Mouse (Mus musculus): ENCODE measurements around the gene Mef2d. TPM values are rescaled to one million over a fixed set of nuclear protein-coding genes. Genes with fewer than 3 reads are reported as not detected.

The Mef2d gene
- polyA plus RNA-seq, 1 experiment, result 49.1 TPM

- TF ChIP-seq POLR2A (IDR thresholded peaks at IDR 0.05; ENCODE audit: low read depth, low read length) (no peak), CTCF (IDR thresholded peaks at IDR 0.05; ENCODE audit: borderline replicate concordance, insufficient read depth, low read length) (no peak)
- H3K4me1 ChIP-seq (ENCODE audit: control insufficient read depth, insufficient read depth, low read length), result peaks cover 7% of the 10 kb centered on the region
- H3K27ac ChIP-seq (ENCODE audit: insufficient read depth, low read length), result no peak overlapping the region
- no peak overlapping the region for H3K4me3 ChIP-seq (ENCODE audit: insufficient read depth, low read length)
Observed at GRCm38 (mm10) chr3:88210918-88211317, 68.7 kb downstream of the Mef2d start.

- Histone ChIP-seq H3K4me3 (ENCODE audit: insufficient read depth, low read length) (no peak overlapping the region), H3K27ac (ENCODE audit: insufficient read depth, low read length) (no peak overlapping the region), H3K4me1 (ENCODE audit: control insufficient read depth, insufficient read depth, low read length) (peaks cover 7% of the 10 kb centered on the region)
- TF ChIP-seq CTCF (IDR thresholded peaks at IDR 0.05; ENCODE audit: borderline replicate concordance, insufficient read depth, low read length) (no peak), POLR2A (IDR thresholded peaks at IDR 0.05; ENCODE audit: low read depth, low read length) (no peak)
Observed at GRCm38 (mm10) chr3:88212356-88212755, 70.2 kb downstream of the Mef2d start.

- peaks cover 7% of the 10 kb centered on the region for H3K4me1 ChIP-seq (ENCODE audit: control insufficient read depth, insufficient read depth, low read length)
- TF ChIP-seq CTCF (IDR thresholded peaks at IDR 0.05; ENCODE audit: borderline replicate concordance, insufficient read depth, low read length) (no peak), POLR2A (IDR thresholded peaks at IDR 0.05; ENCODE audit: low read depth, low read length) (no peak)
- no peak overlapping the region for H3K27ac ChIP-seq (ENCODE audit: insufficient read depth, low read length)
- H3K4me3 ChIP-seq (ENCODE audit: insufficient read depth, low read length), result no peak overlapping the region
Observed at GRCm38 (mm10) chr3:88213019-88213418, 70.8 kb downstream of the Mef2d start.

- TF ChIP-seq CTCF (IDR thresholded peaks at IDR 0.05; ENCODE audit: borderline replicate concordance, insufficient read depth, low read length) (no peak), POLR2A (IDR thresholded peaks at IDR 0.05; ENCODE audit: low read depth, low read length) (no peak)
- Histone ChIP-seq H3K4me1 (ENCODE audit: control insufficient read depth, insufficient read depth, low read length) (peaks cover 7% of the 10 kb centered on the region), H3K4me3 (ENCODE audit: insufficient read depth, low read length) (no peak overlapping the region), H3K27ac (ENCODE audit: insufficient read depth, low read length) (no peak overlapping the region)
Observed at GRCm38 (mm10) chr3:88214197-88214938, 72.2 kb downstream of the Mef2d start.

- Histone ChIP-seq H3K27ac (ENCODE audit: insufficient read depth, low read length) (no peak overlapping the region), H3K4me3 (ENCODE audit: insufficient read depth, low read length) (peak overlapping the region; percentile 5; the same call in 1 of the 2 replicates), H3K4me1 (ENCODE audit: control insufficient read depth, insufficient read depth, low read length) (peaks cover 3% of the 10 kb centered on the region)
- TF ChIP-seq CTCF (IDR thresholded peaks at IDR 0.05; ENCODE audit: borderline replicate concordance, insufficient read depth, low read length) (no peak), POLR2A (IDR thresholded peaks at IDR 0.05; ENCODE audit: low read depth, low read length) (no peak)
Observed at GRCm38 (mm10) chr3:88214971-88215552, 72.9 kb downstream of the Mef2d start.

- Histone ChIP-seq H3K27ac (ENCODE audit: insufficient read depth, low read length) (no peak overlapping the region), H3K4me3 (ENCODE audit: insufficient read depth, low read length) (peak overlapping the region; percentile 5; the same call in 1 of the 2 replicates), H3K4me1 (ENCODE audit: control insufficient read depth, insufficient read depth, low read length) (no peaks in the 10 kb centered on the region; the same call in 1 of the 2 replicates)
- TF ChIP-seq POLR2A (IDR thresholded peaks at IDR 0.05; ENCODE audit: low read depth, low read length) (no peak), CTCF (IDR thresholded peaks at IDR 0.05; ENCODE audit: borderline replicate concordance, insufficient read depth, low read length) (no peak)
Observed at GRCm38 (mm10) chr3:88215553-88216004, 73.4 kb downstream of the Mef2d start.

GRCm38 (mm10) chr3:88216116-88216515, 73.9 kb downstream of the Mef2d start:
- H3K4me1 ChIP-seq (ENCODE audit: control insufficient read depth, insufficient read depth, low read length), result no peaks in the 10 kb centered on the region; the same call in 1 of the 2 replicates
- H3K27ac ChIP-seq (ENCODE audit: insufficient read depth, low read length), result no peak overlapping the region
- H3K4me3 ChIP-seq (ENCODE audit: insufficient read depth, low read length), result no peak overlapping the region
- TF ChIP-seq POLR2A (IDR thresholded peaks at IDR 0.05; ENCODE audit: low read depth, low read length) (no peak), CTCF (IDR thresholded peaks at IDR 0.05; ENCODE audit: borderline replicate concordance, insufficient read depth, low read length) (no peak)

GRCm38 (mm10) chr3:88216534-88217326, 74.6 kb downstream of the Mef2d start:
- Histone ChIP-seq H3K27ac (ENCODE audit: insufficient read depth, low read length) (no peak overlapping the region), H3K4me3 (ENCODE audit: insufficient read depth, low read length) (no peak overlapping the region), H3K4me1 (ENCODE audit: control insufficient read depth, insufficient read depth, low read length) (no peaks in the 10 kb centered on the region; the same call in 1 of the 2 replicates)
- TF ChIP-seq POLR2A (IDR thresholded peaks at IDR 0.05; ENCODE audit: low read depth, low read length) (no peak), CTCF (IDR thresholded peaks at IDR 0.05; ENCODE audit: borderline replicate concordance, insufficient read depth, low read length) (no peak)

- Histone ChIP-seq H3K4me3 (ENCODE audit: insufficient read depth, low read length) (no peak overlapping the region), H3K4me1 (ENCODE audit: control insufficient read depth, insufficient read depth, low read length) (no peaks in the 10 kb centered on the region; the same call in 1 of the 2 replicates), H3K27ac (ENCODE audit: insufficient read depth, low read length) (no peak overlapping the region)
- TF ChIP-seq CTCF (IDR thresholded peaks at IDR 0.05; ENCODE audit: borderline replicate concordance, insufficient read depth, low read length) (no peak), POLR2A (IDR thresholded peaks at IDR 0.05; ENCODE audit: low read depth, low read length) (no peak)
Observed at GRCm38 (mm10) chr3:88217679-88218078, 75.5 kb downstream of the Mef2d start.
